Mouse (Mus musculus): ENCODE data around the gene Zfp874a. TPM values are rescaled to one million over a fixed set of nuclear protein-coding genes. Genes with fewer than 3 reads are reported as not detected.

The Zfp874a gene
- polyA plus RNA-seq (2017; shearing (Covaris generic)) = 21.9 TPM

GRCm38 (mm10) chr13:67451172-67452020, at the start of gene Zfp874a:
Zfp874a (minus strand) TSS chr13:67451624.

GRCm38 (mm10) chr13:67500084-67500719, 48.8 kb upstream of the Zfp874a start, which contains the start of gene Zfp58:
Zfp58 (minus strand) TSS chr13:67500555.

GRCm38 (mm10) chr13:67483625-67484423, 32.4 kb upstream of the Zfp874a start, which contains the start of gene Zfp874b:
Zfp874b (minus strand) TSS chr13:67484258.

GRCm38 (mm10) chr13:67421207-67421857, 30.1 kb downstream of the Zfp874a start, which contains the start of gene Zfp459:
Zfp459 (minus strand) TSS chr13:67421418.

GRCm38 (mm10) chr13:67399183-67399903, 52.1 kb downstream of the Zfp874a start, which contains the start of gene Zfp429:
Zfp429 (minus strand) TSS chr13:67399819.

GRCm38 (mm10) chr13:67375050-67375911, 76.1 kb downstream of the Zfp874a start, which contains the start of the genes Gm28041 and Zfp456:
Gm28041 (minus strand) TSS chr13:67375733.
Zfp456 (minus strand) TSS chr13:67375810.

Other genes starting within 250 kb of the Zfp874a start
- 3.5 TPM for gene Zfp458, start 173.2 kb downstream of the Zfp874a start, polyA plus RNA-seq (2017; shearing (Covaris generic))
- 0.38 TPM for gene Zfp457, start 145.1 kb downstream of the Zfp874a start, polyA plus RNA-seq (2017; shearing (Covaris generic))
- gene Zfp595, start 119.1 kb downstream of the Zfp874a start, polyA plus RNA-seq (2017; shearing (Covaris generic)) = 7.6 TPM
- 4.0 TPM for gene Gm28044, start 91.1 kb downstream of the Zfp874a start, polyA plus RNA-seq (2017; shearing (Covaris generic))
- 2.8 TPM for gene Zfp953, start 91.0 kb downstream of the Zfp874a start, polyA plus RNA-seq (2017; shearing (Covaris generic))
- gene Gm28041, start 75.9 kb downstream of the Zfp874a start, polyA plus RNA-seq (2017; shearing (Covaris generic)) = not detected
- gene Zfp456, start 75.8 kb downstream of the Zfp874a start, polyA plus RNA-seq (2017; shearing (Covaris generic)) = 9.1 TPM
- gene Zfp429, start 51.8 kb downstream of the Zfp874a start, polyA plus RNA-seq (2017; shearing (Covaris generic)) = 26.4 TPM
- gene Zfp459, start 30.2 kb downstream of the Zfp874a start, polyA plus RNA-seq (2017; shearing (Covaris generic)) = 6.4 TPM
- 13.6 TPM for gene Zfp874b, start 32.6 kb upstream of the Zfp874a start, polyA plus RNA-seq (2017; shearing (Covaris generic))
- gene Zfp58, start 48.9 kb upstream of the Zfp874a start, polyA plus RNA-seq (2017; shearing (Covaris generic)) = 19.7 TPM
- not detected for gene Gm26965, start 74.5 kb upstream of the Zfp874a start, polyA plus RNA-seq (2017; shearing (Covaris generic))
- gene Zfp87, start 74.6 kb upstream of the Zfp874a start, polyA plus RNA-seq (2017; shearing (Covaris generic)) = 54.5 TPM
- 22.5 TPM for gene Zfp748, start 102.2 kb upstream of the Zfp874a start, polyA plus RNA-seq (2017; shearing (Covaris generic))
- 8.4 TPM for gene Zfp729b, start 158.1 kb upstream of the Zfp874a start, polyA plus RNA-seq (2017; shearing (Covaris generic))
- gene Gm49345, start 186.1 kb upstream of the Zfp874a start, polyA plus RNA-seq (2017; shearing (Covaris generic)) = 5.3 TPM
- gene Zfp729a, start 186.2 kb upstream of the Zfp874a start, polyA plus RNA-seq (2017; shearing (Covaris generic)) = 11.5 TPM
- 24.9 TPM for gene Zfp738, start 235.4 kb upstream of the Zfp874a start, polyA plus RNA-seq (2017; shearing (Covaris generic))

Data from inflammation-experienced regulatory T-cells, adult 16 weeks (primary cell).